Mouse (Mus musculus) midbrain, embryonic 14.5 days (tissue): ENCODE measurements at regions not wholly inside any gene's neighbourhood (a gene's known extent, or its start where the extent isn't known, plus 50 kb on each side); places are given as distances from the start of the nearest gene placed in this dataset.

ENCODE experiments used
- ATAC-seq: fragments of 200-750 bp; cut with Nextera tagmentation; 2 replicates; pipeline ENCODE4 v1.8.0; 2017; ENCODE audit warnings: moderate number of reproducible peaks, moderate library complexity; ENCODE audit not compliant: low FRiP score, low TSS enrichment
- DNase-seq: peaks from one replicate; pipeline ENCODE4 v3.0.0-alpha.2; 2015
- H3K27ac ChIP-seq: fragments of 300-500 bp; sonication (generic); replicated peaks from 2 replicates; pipeline ENCODE4 v1.5.1; 2014; ENCODE audit warnings: mild to moderate bottlenecking, low read depth, low read length, moderate library complexity
- H3K27me3 ChIP-seq: fragments of 300-500 bp; sonication (generic); 2 replicates; pipeline ENCODE4 v1.6.1; 2014; ENCODE audit warnings: low read length, control low read depth, mixed read lengths; ENCODE audit not compliant: control insufficient read depth, insufficient read depth
- H3K36me3 ChIP-seq: fragments of 300-500 bp; sonication (generic); 2 replicates; pipeline ENCODE4 v1.6.1; 2014; ENCODE audit warnings: low read length, control low read depth; ENCODE audit not compliant: control insufficient read depth, insufficient read depth
- H3K4me1 ChIP-seq: fragments of 300-500 bp; sonication (generic); 2 replicates; pipeline ENCODE4 v1.6.1; 2014; ENCODE audit warnings: mild to moderate bottlenecking, antibody characterized with exemption, low read length, control low read depth; ENCODE audit not compliant: control insufficient read depth, insufficient read depth
- H3K4me2 ChIP-seq: fragments of 300-500 bp; sonication (generic); 2 replicates; pipeline ENCODE4 v1.6.1; 2014; ENCODE audit warnings: mild to moderate bottlenecking, low read length, moderate library complexity
- H3K4me3 ChIP-seq: fragments of 300-500 bp; sonication (generic); replicated peaks from 2 replicates; pipeline ENCODE4 v1.5.1; 2014; ENCODE audit warnings: low read depth, low read length
- H3K9ac ChIP-seq: fragments of 300-500 bp; sonication (generic); replicated peaks from 2 replicates; pipeline ENCODE4 v1.6.1; 2014; ENCODE audit warnings: mild to moderate bottlenecking, low read length, moderate library complexity
- H3K9me3 ChIP-seq: fragments of 300-500 bp; sonication (generic); 2 replicates; pipeline ENCODE4 v1.6.1; 2016; ENCODE audit warnings: low read length, control low read depth, mixed read lengths; ENCODE audit not compliant: control insufficient read depth
- WGBS: fragments of 180-500 bp; shearing (Covaris S2); extraction: QIAGEN DNeasy Blood & Tissue Kit; methylation state at CpG from one replicate; pipeline ENCODE4 v1.1.7; 2014; 5-methylcytosine and 5-hydroxymethylcytosine counted together

DNA sequence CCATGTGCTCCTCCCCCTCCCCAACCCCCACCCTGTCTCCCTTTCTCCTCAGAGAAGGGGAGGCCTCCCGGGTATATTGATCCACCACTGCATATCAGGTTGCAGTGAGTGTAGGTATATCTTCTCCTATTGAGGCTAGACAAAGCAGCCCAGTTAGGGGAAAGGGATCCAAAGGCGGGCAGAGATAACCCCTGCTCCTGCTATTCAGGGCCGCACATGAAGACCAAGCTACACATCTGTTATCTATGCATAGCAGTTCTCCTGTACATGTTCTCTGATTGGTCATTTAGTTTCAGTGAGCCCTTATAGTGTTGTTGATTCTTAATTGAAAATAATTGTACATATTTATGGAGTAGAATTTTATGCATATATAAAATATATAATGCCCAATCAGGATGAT lies 143.7 kb downstream of the Drd1 start:
- ATAC-seq: no peak

DNA sequence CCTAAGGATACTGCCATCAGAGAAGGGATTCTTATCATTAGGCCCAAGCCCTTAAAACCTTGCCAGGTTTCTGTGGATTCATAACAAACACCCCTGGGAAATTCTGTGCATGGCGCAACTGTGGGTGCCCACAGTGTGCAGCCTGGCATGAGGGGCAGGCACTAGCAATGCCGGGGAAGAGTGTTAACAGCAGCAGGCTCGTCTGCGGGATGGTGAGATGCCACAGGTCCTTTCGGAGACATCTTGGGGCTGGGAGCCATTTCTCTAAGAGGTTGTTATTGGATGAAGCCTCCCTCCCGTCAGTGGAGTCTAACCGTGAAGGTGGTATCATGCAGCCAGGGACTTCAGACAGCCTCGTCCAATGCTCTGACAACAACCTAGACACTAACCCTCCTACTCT lies 144.2 kb downstream of the Drd1 start:
- Histone ChIP-seq H3K4me1 (0 out of 2 replicates have a peak, but pooled peaks cover 3% of the 10 kb centered on the region), H3K27me3 (no peaks in the 10 kb centered on the region), H3K4me2 (no peak overlapping the region), H3K9me3 (no peaks in the 10 kb centered on the region), H3K4me3 (no peak overlapping the region), H3K27ac (no peak overlapping the region), H3K9ac (no peak overlapping the region), H3K36me3 (no peaks in the 10 kb centered on the region)
- WGBS: 86% methylated on average over 8 of the region's 8 CpGs
- no peak for ATAC-seq
- DNase-seq: no peak

More for the DNA sequence above, 143.7 kb downstream of the Drd1 start:
- H3K36me3 ChIP-seq: no peaks in the 10 kb centered on the region
- H3K4me2 ChIP-seq: no peak overlapping the region
- WGBS: 63% methylated on average over 3 of the region's 3 CpGs
- DNase-seq: no peak
- no peaks in the 10 kb centered on the region for H3K27me3 ChIP-seq
- H3K9me3 ChIP-seq: no peaks in the 10 kb centered on the region
- H3K9ac ChIP-seq: no peak overlapping the region
- no peak overlapping the region for H3K4me3 ChIP-seq
- H3K27ac ChIP-seq: no peak overlapping the region
- 0 out of 2 replicates have a peak, but pooled peaks cover 3% of the 10 kb centered on the region for H3K4me1 ChIP-seq

DNA sequence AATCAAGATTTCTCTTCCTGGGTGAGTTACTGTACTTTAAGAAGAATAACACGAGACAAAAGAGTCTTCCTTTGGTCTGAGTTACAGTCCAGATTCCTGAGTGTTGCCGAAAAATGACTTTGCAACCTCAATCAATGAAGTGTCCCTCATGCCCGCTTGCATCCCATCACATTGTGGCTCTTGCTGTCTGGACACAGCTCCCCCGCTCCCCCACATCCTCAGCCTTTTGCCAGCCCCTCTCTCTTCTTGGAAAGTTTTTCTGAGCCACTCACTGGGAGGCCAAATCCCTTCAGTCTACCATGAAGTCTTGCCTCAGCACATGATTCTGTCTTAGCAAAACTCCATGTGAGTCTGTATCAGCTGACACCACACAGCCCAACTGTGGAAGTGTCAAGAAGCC lies 145.3 kb downstream of the Drd1 start:
- WGBS: 85% methylated on average over 4 of the region's 4 CpGs
- Histone ChIP-seq H3K36me3 (no peaks in the 10 kb centered on the region), H3K4me1 (0 out of 2 replicates have a peak, but pooled peaks cover 3% of the 10 kb centered on the region), H3K9me3 (no peaks in the 10 kb centered on the region), H3K4me2 (no peak overlapping the region), H3K27me3 (no peaks in the 10 kb centered on the region), H3K4me3 (no peak overlapping the region), H3K9ac (no peak overlapping the region), H3K27ac (no peak overlapping the region)
- DNase-seq: no peak
- no peak for ATAC-seq

DNA sequence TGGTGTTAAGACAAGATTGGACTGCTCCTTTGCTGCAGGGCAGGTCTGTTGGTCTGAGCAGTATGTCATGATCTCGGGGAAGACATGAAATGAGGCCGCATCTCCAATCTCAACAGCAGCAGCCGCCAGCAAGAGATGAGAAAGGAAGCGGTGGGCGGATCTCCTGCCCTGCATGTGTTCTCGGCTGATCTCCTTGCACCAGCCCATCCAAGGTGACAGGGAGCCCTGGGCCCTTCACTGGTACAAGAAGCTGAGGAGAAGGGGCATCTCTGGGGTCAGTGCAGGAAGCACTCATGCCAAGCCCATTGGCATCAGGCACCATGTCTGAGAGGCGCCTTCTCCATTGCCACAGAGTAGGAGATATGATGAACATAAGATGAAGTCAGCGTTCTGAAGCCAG lies 151.0 kb downstream of the Drd1 start:
- Histone ChIP-seq H3K9ac (no peak overlapping the region), H3K4me1 (peaks cover 4% of the 10 kb centered on the region; the same call in 1 of the 2 replicates), H3K27me3 (no peaks in the 10 kb centered on the region), H3K4me2 (no peak overlapping the region), H3K36me3 (no peaks in the 10 kb centered on the region), H3K27ac (no peak overlapping the region), H3K9me3 (no peaks in the 10 kb centered on the region), H3K4me3 (no peak overlapping the region)
- WGBS: 79% methylated on average over 8 of the region's 8 CpGs
- DNase-seq (no peak), ATAC-seq (no peak)

DNA sequence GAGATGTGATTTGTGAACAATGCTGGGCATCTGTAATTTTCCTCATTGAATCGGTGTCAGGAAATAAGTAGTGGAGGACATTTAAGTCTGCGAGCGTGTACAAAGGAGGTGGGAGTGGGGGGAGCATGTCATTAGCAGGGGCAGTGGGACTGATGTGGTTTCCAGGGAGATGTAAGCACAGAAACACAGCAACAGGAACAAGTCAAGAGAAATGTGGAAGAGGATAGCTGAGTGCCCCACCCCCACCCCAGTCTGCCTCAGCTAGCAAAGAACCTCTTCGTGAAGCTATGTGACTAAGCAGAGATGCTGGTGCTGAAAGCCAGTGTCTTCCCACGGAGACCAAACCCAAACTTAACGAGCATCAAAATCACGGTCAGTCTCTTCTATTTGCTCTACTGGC lies 151.9 kb downstream of the Drd1 start:
- ATAC-seq (no peak), DNase-seq (peak; percentile 26)
- H3K27me3 ChIP-seq: no peaks in the 10 kb centered on the region
- H3K4me1 ChIP-seq: peaks cover 4% of the 10 kb centered on the region; the same call in 1 of the 2 replicates
- H3K9ac ChIP-seq: no peak overlapping the region
- 26% methylated on average over 7 of the region's 7 CpGs for WGBS
- H3K36me3 ChIP-seq: no peaks in the 10 kb centered on the region
- no peak overlapping the region for H3K27ac ChIP-seq
- no peak overlapping the region for H3K4me2 ChIP-seq
- H3K4me3 ChIP-seq: no peak overlapping the region
- no peaks in the 10 kb centered on the region for H3K9me3 ChIP-seq

DNA sequence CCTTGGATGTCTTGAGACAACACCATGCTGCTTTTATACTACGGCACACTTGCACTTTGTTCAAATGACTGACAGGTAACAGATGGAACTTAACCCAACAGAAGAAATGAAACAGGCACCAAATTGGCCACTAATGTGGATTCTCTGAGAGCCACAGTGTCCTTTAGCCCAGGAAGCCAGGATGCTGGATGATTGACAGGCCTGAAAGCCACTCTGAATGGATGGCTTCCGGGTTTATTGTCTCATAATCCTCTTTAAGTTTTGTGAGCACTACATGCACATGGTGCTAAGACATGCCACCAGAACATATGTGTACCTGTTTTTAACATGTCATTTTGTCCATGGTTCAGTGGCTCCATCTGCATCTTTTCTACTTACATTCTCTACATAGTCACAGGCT lies 152.7 kb downstream of the Drd1 start:
- no peak for DNase-seq
- no peak for ATAC-seq
- H3K9me3 ChIP-seq: no peaks in the 10 kb centered on the region
- no peak overlapping the region for H3K27ac ChIP-seq
- no peaks in the 10 kb centered on the region for H3K36me3 ChIP-seq
- no peak overlapping the region for H3K4me2 ChIP-seq
- H3K4me1 ChIP-seq: peaks cover 4% of the 10 kb centered on the region; the same call in 1 of the 2 replicates
- H3K27me3 ChIP-seq: no peaks in the 10 kb centered on the region
- H3K4me3 ChIP-seq: no peak overlapping the region
- WGBS: 60% methylated on average over 2 of the region's 2 CpGs
- no peak overlapping the region for H3K9ac ChIP-seq

DNA sequence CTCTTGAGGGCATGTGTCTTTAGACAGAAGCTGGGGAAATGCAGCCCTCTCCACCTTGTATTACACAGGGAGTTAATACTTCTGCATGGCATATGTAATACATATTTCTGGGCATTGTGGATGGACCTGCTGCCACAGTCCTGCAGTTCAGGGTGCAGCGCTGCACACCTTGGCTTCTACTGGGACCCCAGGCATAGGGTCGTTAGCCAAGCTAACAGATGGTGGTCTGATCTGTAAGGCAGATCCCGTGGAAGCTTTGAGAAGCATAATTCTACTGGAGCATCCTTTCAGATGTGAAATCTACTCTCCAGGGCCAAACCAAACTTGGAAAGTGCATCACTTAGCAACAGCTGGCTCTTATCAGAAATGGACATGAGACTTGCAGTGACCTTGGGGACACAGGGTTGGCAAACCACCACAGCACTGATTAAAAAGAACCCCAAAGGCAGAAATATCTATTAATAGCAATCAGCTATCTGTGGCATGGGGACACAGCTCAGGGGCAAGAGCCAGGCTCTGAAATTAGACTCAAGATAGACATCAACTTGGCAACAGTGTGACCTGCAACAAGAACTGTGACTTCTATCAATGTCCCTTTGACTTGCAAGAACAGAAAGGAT lies 155.0 kb downstream of the Drd1 start:
- H3K4me3 ChIP-seq: no peak overlapping the region
- ATAC-seq (no peak), DNase-seq (no peak)
- no peaks in the 10 kb centered on the region for H3K9me3 ChIP-seq
- H3K27ac ChIP-seq: no peak overlapping the region
- 74% methylated on average over 3 of the region's 3 CpGs for WGBS
- no peak overlapping the region for H3K4me2 ChIP-seq
- peaks cover 4% of the 10 kb centered on the region; the same call in 1 of the 2 replicates for H3K4me1 ChIP-seq
- H3K36me3 ChIP-seq: no peaks in the 10 kb centered on the region
- H3K27me3 ChIP-seq: no peaks in the 10 kb centered on the region
- H3K9ac ChIP-seq: no peak overlapping the region

DNA sequence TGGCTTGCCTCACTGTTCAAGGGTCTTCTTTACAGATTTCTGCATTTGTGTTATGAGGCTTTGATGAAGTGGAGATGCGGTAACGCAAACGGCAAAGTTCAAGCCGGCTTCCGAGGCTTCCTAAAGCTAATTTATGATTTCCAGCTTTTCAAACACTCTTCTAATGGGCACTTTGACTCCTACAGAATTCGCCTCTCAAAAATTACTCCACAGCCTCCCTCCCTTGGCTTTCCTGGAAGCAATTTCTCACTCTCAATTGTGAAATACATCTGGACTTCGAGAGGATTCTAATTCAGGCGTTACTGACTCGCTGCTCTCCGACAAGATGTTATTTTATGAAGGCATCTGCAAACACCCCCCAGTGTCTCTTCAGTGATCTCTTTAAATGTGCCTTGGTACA lies 157.2 kb downstream of the Drd1 start:
- H3K9me3 ChIP-seq: no peaks in the 10 kb centered on the region
- H3K4me3 ChIP-seq: no peak overlapping the region
- 83% methylated on average over 10 of the region's 10 CpGs for WGBS
- no peaks in the 10 kb centered on the region for H3K4me1 ChIP-seq
- no peak overlapping the region for H3K9ac ChIP-seq
- H3K27me3 ChIP-seq: no peaks in the 10 kb centered on the region
- ATAC-seq (no peak), DNase-seq (no peak)
- no peak overlapping the region for H3K27ac ChIP-seq
- H3K36me3 ChIP-seq: no peaks in the 10 kb centered on the region
- no peak overlapping the region for H3K4me2 ChIP-seq

DNA sequence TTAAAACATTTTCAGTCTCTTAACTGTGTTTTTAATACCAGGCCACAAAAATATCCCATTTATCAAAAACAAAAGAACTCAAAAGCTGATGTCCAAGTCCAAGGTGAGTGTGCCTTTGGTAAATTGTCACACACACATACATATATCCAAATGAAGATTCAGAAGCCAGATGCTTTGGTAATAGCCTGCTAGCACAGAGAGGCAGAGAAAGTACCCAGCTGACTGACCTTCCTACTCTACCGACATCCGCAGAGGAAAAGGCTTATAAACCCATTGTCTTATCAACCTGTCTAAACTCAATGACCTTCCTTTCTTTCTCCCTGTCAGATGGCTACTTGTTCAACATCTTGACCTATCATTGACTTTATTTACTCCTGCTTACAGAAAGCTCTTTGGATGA lies 158.3 kb downstream of the Drd1 start:
- no peak overlapping the region for H3K4me2 ChIP-seq
- no peaks in the 10 kb centered on the region for H3K9me3 ChIP-seq
- H3K4me1 ChIP-seq: no peaks in the 10 kb centered on the region
- DNase-seq (no peak), ATAC-seq (no peak)
- no peaks in the 10 kb centered on the region for H3K36me3 ChIP-seq
- H3K9ac ChIP-seq: no peak overlapping the region
- H3K27me3 ChIP-seq: no peaks in the 10 kb centered on the region
- no peak overlapping the region for H3K4me3 ChIP-seq
- no peak overlapping the region for H3K27ac ChIP-seq
- WGBS: 100% methylated on average over 2 of the region's 2 CpGs
